Mouse (Mus musculus): ENCODE data around the gene Kcnj5. TPM values are rescaled to one million over a fixed set of nuclear protein-coding genes. Genes with fewer than 3 reads are reported as not detected.
A peak's percentile ranks its signal among the peaks of the same experiment; 100 is the strongest.

Kcnj5 gene
- polyA plus RNA-seq, 1 experiment from 2014 or later = 2.4 TPM

- Histone ChIP-seq H3K4me1 (replicated peaks; ENCODE audit: insufficient read depth, low read length) (no peaks in the 10 kb centered on the region), H3K27me3 (ENCODE audit: insufficient read depth, low read length) (no peaks in the 10 kb centered on the region), H3K4me3 (replicated peaks; ENCODE audit: low read depth, low read length) (no peak overlapping the region), H3K27ac (peak overlapping the region; percentile 73), H3K9me3 (replicated peaks; ENCODE audit: low read length) (no peaks in the 10 kb centered on the region), H3K4me2 (ENCODE audit: low read length) (no peak overlapping the region), H3K9ac (ENCODE audit: low read depth, low read length) (no peak overlapping the region), H3K36me3 (ENCODE audit: insufficient read depth, low read length) (no peaks in the 10 kb centered on the region)
- no peak; the same call in 1 of the 2 replicates for ATAC-seq (replicated peaks; ENCODE audit: low FRiP score, low read depth)
- WGBS = 60% methylated on average over 5 of the region's 5 CpGs
- DNase-seq (ENCODE audit: low spot score) = no peak
- no peak for TF ChIP-seq CTCF (IDR thresholded peaks at IDR 0.05; ENCODE audit: low read depth)
Observed at GRCm38 (mm10) chr9:32376863-32377590, 32.9 kb upstream of the Kcnj5 start.

GRCm38 (mm10) chr9:32376031-32376430, 31.9 kb upstream of the Kcnj5 start:
- Histone ChIP-seq H3K36me3 (ENCODE audit: insufficient read depth, low read length) (no peaks in the 10 kb centered on the region), H3K9me3 (replicated peaks; ENCODE audit: low read length) (no peaks in the 10 kb centered on the region), H3K27me3 (ENCODE audit: insufficient read depth, low read length) (no peaks in the 10 kb centered on the region), H3K4me1 (replicated peaks; ENCODE audit: insufficient read depth, low read length) (no peaks in the 10 kb centered on the region), H3K4me2 (ENCODE audit: low read length) (no peak overlapping the region), H3K9ac (ENCODE audit: low read depth, low read length) (no peak overlapping the region), H3K4me3 (replicated peaks; ENCODE audit: low read depth, low read length) (no peak overlapping the region), H3K27ac (0 out of 2 replicates have a peak overlapping the region, but pooled peaks have one; percentile 15)
- 45% methylated on average over 7 of the region's 7 CpGs for WGBS
- DNase-seq (ENCODE audit: low spot score) (no peak), ATAC-seq (replicated peaks; ENCODE audit: low FRiP score, low read depth) (no peak)
- no peak for TF ChIP-seq CTCF (IDR thresholded peaks at IDR 0.05; ENCODE audit: low read depth)

DNA sequence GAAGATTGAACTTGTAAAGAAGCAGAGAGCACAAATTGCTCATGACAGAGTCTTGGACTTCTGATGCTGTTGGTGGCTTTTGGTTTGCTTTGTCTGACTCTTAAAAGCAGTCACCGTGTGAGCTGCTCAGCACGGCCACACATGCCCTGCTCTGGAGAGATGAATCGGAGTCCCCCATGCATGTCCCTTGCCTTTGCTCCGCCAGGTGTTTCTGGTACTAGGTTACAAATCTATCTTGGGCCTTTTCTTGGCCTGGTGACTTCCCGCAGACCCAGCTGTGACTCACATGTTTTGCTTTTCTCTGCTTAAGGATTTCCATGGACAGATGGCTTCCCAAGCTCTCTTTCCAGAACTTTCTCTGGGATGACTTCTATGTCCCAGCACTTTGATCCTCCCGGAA, 29.5 kb upstream of the Kcnj5 start:
- 0 out of 2 replicates have a peak overlapping the region, but pooled peaks have one; percentile 3 for H3K27ac ChIP-seq
- no peaks in the 10 kb centered on the region for H3K4me1 ChIP-seq (replicated peaks; ENCODE audit: insufficient read depth, low read length)
- no peak for DNase-seq (ENCODE audit: low spot score)
- no peaks in the 10 kb centered on the region for H3K27me3 ChIP-seq (ENCODE audit: insufficient read depth, low read length)
- no peaks in the 10 kb centered on the region for H3K9me3 ChIP-seq (replicated peaks; ENCODE audit: low read length)
- ATAC-seq (replicated peaks; ENCODE audit: low FRiP score, low read depth) = no peak
- H3K36me3 ChIP-seq (ENCODE audit: insufficient read depth, low read length) = no peaks in the 10 kb centered on the region
- WGBS = 64% methylated on average over 6 of the region's 6 CpGs
- H3K4me3 ChIP-seq (replicated peaks; ENCODE audit: low read depth, low read length) = no peak overlapping the region
- no peak for TF ChIP-seq CTCF (IDR thresholded peaks at IDR 0.05; ENCODE audit: low read depth)
- H3K9ac ChIP-seq (ENCODE audit: low read depth, low read length) = no peak overlapping the region
- 0 out of 2 replicates have a peak overlapping the region, but pooled peaks have one; percentile 30 for H3K4me2 ChIP-seq (ENCODE audit: low read length)

DNA sequence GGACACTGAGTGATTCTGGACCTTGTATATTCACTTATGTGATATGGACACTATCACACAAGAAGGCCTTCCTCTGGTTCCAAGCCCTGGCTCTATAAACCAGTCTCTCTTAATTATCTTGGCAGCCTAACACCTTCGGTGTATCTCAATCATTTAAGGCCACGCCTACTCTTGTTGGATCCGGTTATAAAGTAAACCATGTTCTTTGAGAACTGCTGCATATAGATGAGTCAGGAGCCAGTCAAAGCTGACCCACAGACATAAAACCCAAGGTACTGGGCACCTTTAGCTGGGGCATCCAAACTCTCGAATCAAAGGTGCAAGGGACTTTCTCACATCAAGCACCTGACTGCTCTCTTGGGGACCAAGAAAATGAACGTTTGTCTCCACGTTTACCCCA, 28.1 kb upstream of the Kcnj5 start, which contains the start of gene Kcnj1:
Gene Kcnj1, plus strand, starts transcription at position 292 of the 400 bp plus-strand sequence.
- 75% methylated on average over 6 of the region's 6 CpGs for WGBS
- Histone ChIP-seq H3K4me2 (ENCODE audit: low read length) (peak within 1 kb of the TSS; percentile 8; the same call in 1 of the 2 replicates), H3K27ac (0 out of 2 replicates have a peak within 1 kb of the TSS, but pooled peaks have one; percentile 38), H3K9me3 (replicated peaks; ENCODE audit: low read length) (no peaks in the 10 kb centered on the region), H3K36me3 (ENCODE audit: insufficient read depth, low read length) (no peaks in the 10 kb centered on the region), H3K27me3 (ENCODE audit: insufficient read depth, low read length) (no peaks in the 10 kb centered on the region), H3K4me1 (replicated peaks; ENCODE audit: insufficient read depth, low read length) (no peaks in the 10 kb centered on the region), H3K4me3 (replicated peaks; ENCODE audit: low read depth, low read length) (0 out of 2 replicates have a peak within 1 kb of the TSS, but pooled peaks have one; percentile 6), H3K9ac (ENCODE audit: low read depth, low read length) (0 out of 2 replicates have a peak within 1 kb of the TSS, but pooled peaks have one; percentile 32)
- no peak for ATAC-seq (replicated peaks; ENCODE audit: low FRiP score, low read depth)
- no peak for TF ChIP-seq CTCF (IDR thresholded peaks at IDR 0.05; ENCODE audit: low read depth)
- no peak for DNase-seq (ENCODE audit: low spot score)

DNA sequence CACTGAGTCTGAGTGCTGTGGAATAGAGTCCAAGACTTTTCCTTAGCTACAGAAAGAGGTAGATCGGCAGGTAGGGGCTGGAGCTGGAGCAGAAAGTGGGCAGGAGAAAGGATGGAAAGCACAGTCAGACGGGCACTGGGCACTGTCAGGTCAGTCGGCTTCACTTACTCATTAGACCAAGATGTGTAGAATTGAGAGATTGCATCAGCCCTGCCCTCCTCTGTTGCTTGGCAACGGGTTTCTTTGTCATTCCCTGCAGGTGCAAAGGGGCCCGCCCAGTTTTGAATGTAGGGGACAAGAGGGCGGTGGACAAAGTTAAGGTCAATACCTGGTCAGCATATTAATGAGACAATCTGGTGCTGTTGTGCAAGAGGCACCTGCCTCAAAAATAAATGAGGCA, 25.2 kb upstream of the Kcnj5 start:
- TF ChIP-seq CTCF (IDR thresholded peaks at IDR 0.05; ENCODE audit: low read depth) = no peak
- ATAC-seq (replicated peaks; ENCODE audit: low FRiP score, low read depth) (peak; percentile 40; the same call in 1 of the 2 replicates), DNase-seq (ENCODE audit: low spot score) (no peak)
- no peaks in the 10 kb centered on the region for H3K9me3 ChIP-seq (replicated peaks; ENCODE audit: low read length)
- H3K4me2 ChIP-seq (ENCODE audit: low read length) = no peak overlapping the region
- H3K4me1 ChIP-seq (replicated peaks; ENCODE audit: insufficient read depth, low read length) = no peaks in the 10 kb centered on the region
- H3K9ac ChIP-seq (ENCODE audit: low read depth, low read length) = no peak overlapping the region
- no peak overlapping the region for H3K4me3 ChIP-seq (replicated peaks; ENCODE audit: low read depth, low read length)
- 47% methylated on average over 6 of the region's 6 CpGs for WGBS
- H3K36me3 ChIP-seq (ENCODE audit: insufficient read depth, low read length) = no peaks in the 10 kb centered on the region
- 0 out of 2 replicates have a peak overlapping the region, but pooled peaks have one; percentile 19 for H3K27ac ChIP-seq
- no peaks in the 10 kb centered on the region for H3K27me3 ChIP-seq (ENCODE audit: insufficient read depth, low read length)

DNA sequence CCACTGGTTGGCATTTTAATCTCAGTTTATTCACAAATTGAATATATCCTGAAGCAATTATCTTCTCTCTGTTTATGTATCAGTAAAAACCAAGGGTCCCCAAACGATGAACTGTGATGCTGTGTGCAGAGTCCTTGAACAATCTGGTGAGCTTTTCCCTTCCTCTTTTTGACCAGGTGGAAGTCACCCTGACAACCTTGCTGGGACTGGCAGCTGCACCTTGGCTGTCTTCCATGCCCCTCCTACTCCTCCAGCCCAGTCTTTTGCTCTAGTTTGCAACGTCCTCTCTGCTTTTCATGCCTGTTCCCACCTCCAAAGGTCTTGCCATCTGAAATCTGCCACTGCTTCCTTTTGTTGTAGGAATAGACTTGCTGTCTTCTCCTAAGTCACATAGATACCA, 24.7 kb upstream of the Kcnj5 start:
- Histone ChIP-seq H3K4me1 (replicated peaks; ENCODE audit: insufficient read depth, low read length) (no peaks in the 10 kb centered on the region), H3K4me3 (replicated peaks; ENCODE audit: low read depth, low read length) (no peak overlapping the region), H3K36me3 (ENCODE audit: insufficient read depth, low read length) (no peaks in the 10 kb centered on the region), H3K9ac (ENCODE audit: low read depth, low read length) (no peak overlapping the region), H3K27ac (no peak overlapping the region), H3K4me2 (ENCODE audit: low read length) (no peak overlapping the region), H3K27me3 (ENCODE audit: insufficient read depth, low read length) (no peaks in the 10 kb centered on the region), H3K9me3 (replicated peaks; ENCODE audit: low read length) (no peaks in the 10 kb centered on the region)
- no peak for TF ChIP-seq CTCF (IDR thresholded peaks at IDR 0.05; ENCODE audit: low read depth)
- ATAC-seq (replicated peaks; ENCODE audit: low FRiP score, low read depth) (no peak), DNase-seq (ENCODE audit: low spot score) (no peak)
- 34% methylated on average over 2 of the region's 2 CpGs for WGBS

All from kidney, postnatal 0 days (tissue).